Mouse (Mus musculus): Measurements from ENCODE around the gene Fam208a. TPM values are rescaled to one million over a fixed set of nuclear protein-coding genes. Genes with fewer than 3 reads are reported as not detected.
A peak's percentile ranks its signal among the peaks of the same experiment; 100 is the strongest.

Gene Fam208a
- polyA plus RNA-seq, 1 experiment from 2014 or later = 16.6 TPM

GRCm38 (mm10) chr14:27428973-27429711 is 508 bp downstream of the Fam208a start:
- H3K9ac ChIP-seq = peak overlapping the region; percentile 91
- peak overlapping the region; percentile 74 for H3K4me3 ChIP-seq
- peaks cover 11% of the 10 kb centered on the region; the same call in 1 of the 2 replicates for H3K9me3 ChIP-seq
- peak; percentile 91 for ATAC-seq (ENCODE audit: low FRiP score)
- peak overlapping the region; percentile 71 for H3K4me2 ChIP-seq
- H3K27me3 ChIP-seq = no peaks in the 10 kb centered on the region
- H3K36me3 ChIP-seq = peaks cover 22% of the 10 kb centered on the region
- H3K4me1 ChIP-seq (replicated peaks) = peaks cover 9% of the 10 kb centered on the region; the same call in 1 of the 2 replicates
- H3K27ac ChIP-seq = peak overlapping the region; percentile 100
- under 1% methylated on average over 70 of the region's 78 CpGs for WGBS

- Histone ChIP-seq H3K4me1 (replicated peaks) (peaks cover 9% of the 10 kb centered on the region; the same call in 1 of the 2 replicates), H3K27me3 (no peaks in the 10 kb centered on the region), H3K36me3 (peaks cover 27% of the 10 kb centered on the region), H3K4me2 (peak overlapping the region; percentile 71), H3K9me3 (peaks cover 11% of the 10 kb centered on the region; the same call in 1 of the 2 replicates), H3K27ac (no peak overlapping the region), H3K4me3 (peak overlapping the region; percentile 16; the same call in 1 of the 2 replicates), H3K9ac (no peak overlapping the region)
- 94% methylated on average over 4 of the region's 4 CpGs for WGBS
- no peak for ATAC-seq (ENCODE audit: low FRiP score)
Observed at GRCm38 (mm10) chr14:27430280-27430679, 1.6 kb downstream of the Fam208a start.

- no peak for ATAC-seq (ENCODE audit: low FRiP score)
- Histone ChIP-seq H3K27me3 (no peaks in the 10 kb centered on the region), H3K4me2 (no peak overlapping the region), H3K4me1 (replicated peaks) (peaks cover 9% of the 10 kb centered on the region; the same call in 1 of the 2 replicates), H3K9me3 (peaks cover 11% of the 10 kb centered on the region; the same call in 1 of the 2 replicates), H3K4me3 (no peak overlapping the region), H3K27ac (no peak overlapping the region), H3K9ac (no peak overlapping the region), H3K36me3 (peaks cover 30% of the 10 kb centered on the region)
- WGBS = 100% methylated on average over 2 of the region's 2 CpGs
Observed at GRCm38 (mm10) chr14:27432064-27432463, 3.4 kb downstream of the Fam208a start.

- no peak for ATAC-seq (ENCODE audit: low FRiP score)
- Histone ChIP-seq H3K27me3 (no peaks in the 10 kb centered on the region), H3K4me1 (replicated peaks) (no peaks in the 10 kb centered on the region), H3K9ac (no peak overlapping the region), H3K4me2 (no peak overlapping the region), H3K4me3 (no peak overlapping the region), H3K9me3 (no peaks in the 10 kb centered on the region), H3K36me3 (peaks cover 30% of the 10 kb centered on the region), H3K27ac (no peak overlapping the region)
- 100% methylated on average over 1 of the region's 1 CpGs for WGBS
Observed at GRCm38 (mm10) chr14:27436116-27436515, 7.5 kb downstream of the Fam208a start.

GRCm38 (mm10) chr14:27436826-27437225 is 8.2 kb downstream of the Fam208a start:
- ATAC-seq (ENCODE audit: low FRiP score) = no peak
- H3K36me3 ChIP-seq = peaks cover 27% of the 10 kb centered on the region
- no peak overlapping the region for H3K4me2 ChIP-seq
- 90% methylated on average over 3 of the region's 3 CpGs for WGBS
- H3K27ac ChIP-seq = no peak overlapping the region
- H3K9ac ChIP-seq = no peak overlapping the region
- no peaks in the 10 kb centered on the region for H3K27me3 ChIP-seq
- H3K9me3 ChIP-seq = no peaks in the 10 kb centered on the region
- no peak overlapping the region for H3K4me3 ChIP-seq
- no peaks in the 10 kb centered on the region for H3K4me1 ChIP-seq (replicated peaks)

GRCm38 (mm10) chr14:27440921-27441320 is 12.3 kb downstream of the Fam208a start:
- no peaks in the 10 kb centered on the region for H3K4me1 ChIP-seq (replicated peaks)
- peaks cover 29% of the 10 kb centered on the region for H3K36me3 ChIP-seq
- H3K27ac ChIP-seq = no peak overlapping the region
- no peak for ATAC-seq (ENCODE audit: low FRiP score)
- no peak overlapping the region for H3K4me3 ChIP-seq
- no peak overlapping the region for H3K9ac ChIP-seq
- H3K9me3 ChIP-seq = no peaks in the 10 kb centered on the region
- no peak overlapping the region for H3K4me2 ChIP-seq
- no peaks in the 10 kb centered on the region for H3K27me3 ChIP-seq

GRCm38 (mm10) chr14:27444851-27445281 is 16.2 kb downstream of the Fam208a start:
- Histone ChIP-seq H3K9me3 (no peaks in the 10 kb centered on the region), H3K4me3 (no peak overlapping the region), H3K9ac (no peak overlapping the region), H3K27me3 (no peaks in the 10 kb centered on the region), H3K4me2 (no peak overlapping the region), H3K36me3 (peaks cover 42% of the 10 kb centered on the region), H3K4me1 (replicated peaks) (no peaks in the 10 kb centered on the region), H3K27ac (no peak overlapping the region)
- WGBS = 76% methylated on average over 2 of the region's 2 CpGs
- no peak for ATAC-seq (ENCODE audit: low FRiP score)

- H3K4me2 ChIP-seq = no peak overlapping the region
- no peak overlapping the region for H3K4me3 ChIP-seq
- no peaks in the 10 kb centered on the region for H3K27me3 ChIP-seq
- peaks cover 49% of the 10 kb centered on the region for H3K36me3 ChIP-seq
- H3K9ac ChIP-seq = no peak overlapping the region
- H3K9me3 ChIP-seq = no peaks in the 10 kb centered on the region
- WGBS = 95% methylated on average over 4 of the region's 4 CpGs
- ATAC-seq (ENCODE audit: low FRiP score) = no peak
- H3K4me1 ChIP-seq (replicated peaks) = no peaks in the 10 kb centered on the region
- H3K27ac ChIP-seq = no peak overlapping the region
Observed at GRCm38 (mm10) chr14:27446963-27447362, 18.3 kb downstream of the Fam208a start.

GRCm38 (mm10) chr14:27491399-27491798 is 62.8 kb downstream of the Fam208a start:
- Histone ChIP-seq H3K27me3 (no peaks in the 10 kb centered on the region), H3K9ac (no peak overlapping the region), H3K4me2 (no peak overlapping the region), H3K36me3 (peaks cover 84% of the 10 kb centered on the region), H3K4me3 (no peak overlapping the region), H3K4me1 (replicated peaks) (no peaks in the 10 kb centered on the region), H3K9me3 (no peaks in the 10 kb centered on the region), H3K27ac (no peak overlapping the region)
- ATAC-seq (ENCODE audit: low FRiP score) = no peak
- WGBS = 93% methylated on average over 5 of the region's 5 CpGs

- H3K4me2 ChIP-seq = no peak overlapping the region
- H3K27me3 ChIP-seq = no peaks in the 10 kb centered on the region
- no peak overlapping the region for H3K27ac ChIP-seq
- WGBS = 83% methylated on average over 4 of the region's 4 CpGs
- H3K4me3 ChIP-seq = no peak overlapping the region
- H3K9ac ChIP-seq = no peak overlapping the region
- peaks cover 84% of the 10 kb centered on the region for H3K36me3 ChIP-seq
- no peaks in the 10 kb centered on the region for H3K4me1 ChIP-seq (replicated peaks)
- ATAC-seq (ENCODE audit: low FRiP score) = no peak
- H3K9me3 ChIP-seq = no peaks in the 10 kb centered on the region
Observed at GRCm38 (mm10) chr14:27493516-27493915, 64.9 kb downstream of the Fam208a start.

GRCm38 (mm10) chr14:27501096-27501495 is 72.5 kb downstream of the Fam208a start:
- H3K4me2 ChIP-seq = no peak overlapping the region
- H3K27ac ChIP-seq = no peak overlapping the region
- no peak overlapping the region for H3K4me3 ChIP-seq
- H3K36me3 ChIP-seq = peaks cover 61% of the 10 kb centered on the region
- H3K9ac ChIP-seq = no peak overlapping the region
- ATAC-seq (ENCODE audit: low FRiP score) = no peak
- H3K9me3 ChIP-seq = no peaks in the 10 kb centered on the region
- WGBS = 73% methylated on average over 4 of the region's 4 CpGs
- no peaks in the 10 kb centered on the region for H3K27me3 ChIP-seq
- no peaks in the 10 kb centered on the region for H3K4me1 ChIP-seq (replicated peaks)

- H3K9me3 ChIP-seq = no peaks in the 10 kb centered on the region
Observed at GRCm38 (mm10) chr14:27507894-27508643, 79.4 kb downstream of the Fam208a start, which contains the start of gene Ccdc66. Ccdc66 (minus strand) TSS chr14:27508460.

More at GRCm38 (mm10) chr14:27507894-27508643, 79.4 kb downstream of the Fam208a start, which contains the start of gene Ccdc66:
- Histone ChIP-seq H3K4me1 (replicated peaks) (peaks cover 16% of the 10 kb centered on the region), H3K9ac (peak within 1 kb of the TSS; percentile 84), H3K36me3 (peaks cover 15% of the 10 kb centered on the region), H3K4me3 (peak within 1 kb of the TSS; percentile 85), H3K27ac (peak within 1 kb of the TSS; percentile 84), H3K27me3 (no peaks in the 10 kb centered on the region), H3K4me2 (peak within 1 kb of the TSS; percentile 75)
- under 1% methylated on average over 51 of the region's 51 CpGs for WGBS
- peak; percentile 98 for ATAC-seq (ENCODE audit: low FRiP score)

All from hindbrain, embryonic 13.5 days (tissue).